Comparison of ENCODE assay signal across 8 mouse cellular contexts in the genomic region with DNA sequence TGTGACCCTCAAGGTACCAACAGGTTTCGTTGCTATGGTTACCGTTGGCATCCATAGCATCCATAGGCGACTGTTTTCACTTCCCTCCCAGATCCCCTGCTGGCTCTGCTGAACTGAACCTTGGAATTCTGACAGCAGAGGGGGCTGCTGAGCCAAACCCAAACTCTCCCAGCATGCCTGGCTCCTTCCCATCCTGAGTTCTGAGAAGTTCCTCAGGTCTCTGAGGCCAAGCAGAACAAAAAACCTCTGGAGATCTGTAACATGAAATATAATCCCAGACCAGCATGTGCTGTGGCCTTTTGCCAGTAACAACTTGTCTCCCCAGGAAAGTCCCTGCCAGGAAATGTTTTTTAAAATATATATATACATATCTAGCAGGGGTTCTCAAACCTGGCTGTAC. TPM values are rescaled to one million over a fixed set of nuclear protein-coding genes. Genes with fewer than 3 reads are reported as not detected.
DNase-seq lines count a peak whose midpoint lies in the region; ATAC-seq lines count a peak whose summit lies in the region.

No protein-coding gene starts in this region.

- H3K27ac ChIP-seq in heart, embryonic 11.5 days (ENCODE audit: low read depth, low read length) = no peak overlapping the region

- no peaks in the 10 kb centered on the region for H3K27me3 ChIP-seq in heart, embryonic 11.5 days (ENCODE audit: control insufficient read depth, insufficient read depth, low read length)

- no peak overlapping the region for H3K4me3 ChIP-seq in heart, embryonic 11.5 days (ENCODE audit: low read depth, low read length)

- ATAC-seq in heart, embryonic 11.5 days (replicated peaks; ENCODE audit: insufficient number of reproducible peaks, low FRiP score, low TSS enrichment) = 0 out of 2 replicates have a peak, but pooled peaks have one; percentile 26

- 10% methylated on average over 3 of the region's 3 CpGs for WGBS in heart, embryonic 11.5 days (ENCODE audit: insufficient replicate concordance)

- H3K9me3 ChIP-seq in heart, embryonic 11.5 days (replicated peaks; ENCODE audit: control insufficient read depth, low read length) = no peaks in the 10 kb centered on the region

- DNase-seq in 416B (ENCODE audit: low read depth) (peak; percentile 69), MN1 (ENCODE audit: low spot score) (peak; percentile 14)
- peak; percentile 63 for DNase-seq in embryo, embryonic 9.5 days (ENCODE audit: extremely low spot score)
- DNase-seq in layer of hippocampus, adult 18-20 months (ENCODE audit: low spot score in 2 of 2) = peak; percentile 13 to 67
- peak; percentile 69 to 76 for DNase-seq in lung, adult 18-20 months
- peak; percentile 37 for DNase-seq in right cerebral cortex, postnatal 25 days
- peak; percentile 75 for DNase-seq in urinary bladder, postnatal 25 days (ENCODE audit: low spot score)

- H3K36me3 ChIP-seq in heart, embryonic 11.5 days (ENCODE audit: control insufficient read depth, insufficient read depth, low read length) = no peaks in the 10 kb centered on the region

- H3K4me1 ChIP-seq in heart, embryonic 11.5 days (ENCODE audit: control insufficient read depth, insufficient read depth, low read length) = no peaks in the 10 kb centered on the region

- H3K9ac ChIP-seq in heart, embryonic 11.5 days (ENCODE audit: low read depth, low read length) = no peak overlapping the region

- H3K4me2 ChIP-seq in heart, embryonic 11.5 days = no peak overlapping the region

RNA-seq across cellular contexts. Expression of gene Clint1, which starts 56.1 kb away (rescaled TPM):
- 49.2 and 57.9 TPM in 2 replicates for polyA plus RNA-seq in heart, embryonic 11.5 days (2014; fragmentation: Nextera tagmentation; extraction: Ambion mirVana)
- total RNA-seq in layer of hippocampus, adult 18-20 months (2021) = 10 to 100 TPM; 56.1 to 59.0 TPM

Comparison
In these comparisons a context has a peak if more than half of its experiments do, and no peak if none do; other contexts are left out.
1. DNase-seq: peak in every context shown above with its lines; median percentile 75 in urinary bladder, postnatal 25 days; 72 in lung, adult 18-20 months; 69 in 416B; 63 in embryo, embryonic 9.5 days; 40 in layer of hippocampus, adult 18-20 months; 37 in right cerebral cortex, postnatal 25 days; 14 in MN1.